15 mouse cellular contexts compared by ENCODE assay signal in the genomic region with DNA sequence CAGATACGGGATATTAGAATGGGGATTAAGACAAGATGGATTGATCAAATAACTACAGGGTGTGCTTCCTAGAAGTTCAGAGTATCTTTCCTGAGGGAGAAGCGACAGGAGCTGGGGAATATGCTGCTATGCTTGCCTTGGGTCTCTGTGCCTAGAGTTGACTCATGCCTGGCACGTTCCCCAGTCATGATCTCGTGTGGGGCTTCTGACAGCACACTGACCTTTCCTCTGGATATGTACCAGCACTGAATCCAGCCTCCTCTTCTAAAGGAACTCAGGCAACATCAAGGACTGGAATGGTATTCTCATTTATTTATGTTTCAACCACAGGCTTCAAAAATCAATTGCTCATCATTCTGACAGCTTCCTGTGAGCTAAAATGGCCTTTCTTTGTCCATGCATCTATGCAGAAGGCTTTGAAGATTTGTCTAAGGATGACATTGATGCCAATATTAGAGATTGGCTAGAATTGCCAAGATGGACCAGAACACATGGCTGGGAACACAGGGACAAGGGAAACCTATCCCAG. TPM values are rescaled to one million over a fixed set of nuclear protein-coding genes. Genes with fewer than 3 reads are reported as not detected.
A peak's percentile ranks its signal among the peaks of the same experiment; 100 is the strongest.
DNase-seq lines count a peak whose midpoint lies in the region; TF ChIP-seq lines count a peak whose summit lies in the region.
"Had no signal": no experiment of that assay in that cellular context is flagged by ENCODE, and none has a peak within 500 bp of the region (broad histone marks: within the 10 kb centered on the region; RNA-seq: fewer than 3 reads in every experiment).

No protein-coding gene starts in this region.

- DNase-seq in adrenal gland, adult (ENCODE audit: inconsistent age in 2 of 2, low spot score in 1 of 2) = peak; percentile 75 to 80
- DNase-seq in adrenal gland, postnatal 4 days (ENCODE audit: low spot score in 2 of 2) = no peak
- peak; percentile 9 for DNase-seq in kidney, postnatal 10 days
- DNase-seq in kidney, adult 9 months = no peak
- DNase-seq in brain, adult 2 months (ENCODE audit: low read depth, low spot score) = peak; percentile 68
- DNase-seq in cerebellum, postnatal 36 days = peak; percentile 56 to 59
- no peak for DNase-seq in ovary, adult 18-20 months (ENCODE audit: low spot score)
- no peak for DNase-seq in layer of hippocampus, adult 2 months (ENCODE audit: low spot score in 2 of 2)
- DNase-seq: gastrocnemius, postnatal 14 days; thymus, postnatal 4 days had no signal

- TF ChIP-seq CTCF in layer of hippocampus, adult 2 months (conservative IDR thresholded peaks at IDR 0.05) = no peak

- no peak overlapping the region for H3K27ac ChIP-seq in layer of hippocampus, adult 2 months
- H3K27ac ChIP-seq: hindbrain, embryonic 13.5 days; left cerebral cortex, adult 2 months; stomach, embryonic 15.5 days had no signal

- no peak overlapping the region for H3K4me3 ChIP-seq in layer of hippocampus, adult 2 months
- H3K4me3 ChIP-seq: hindbrain, embryonic 13.5 days; left cerebral cortex, adult 2 months; myocyte; stomach, embryonic 15.5 days had no signal

RNA-seq across cellular contexts. Expression of gene Vip, which starts 5.3 kb away (rescaled TPM):
- total RNA-seq in adrenal gland, postnatal 4 days (2021) = under 1 TPM; 0.45 to 0.87 TPM
- total RNA-seq in layer of hippocampus, adult 2 months (2021) = 10 to 100 TPM; 13.6 to 17.5 TPM
- total RNA-seq: gastrocnemius, postnatal 14 days; megakaryocyte, adult 5-6 weeks had no signal

RNA-seq across cellular contexts. Expression of gene Myct1, which starts 40.2 kb away (rescaled TPM):
- 1 to 10 TPM; 7.2 to 8.4 TPM for total RNA-seq in adrenal gland, postnatal 4 days (2021)
- under 1 TPM; 0.20 to 0.25 TPM for total RNA-seq in layer of hippocampus, adult 2 months (2021)

Comparison
In these comparisons a context has a peak if more than half of its experiments do, and no peak if none do; other contexts are left out.
1. DNase-seq: peak in adrenal gland, adult (2 of 2), kidney, postnatal 10 days (single experiment), brain, adult 2 months (single experiment) and cerebellum, postnatal 36 days (2 of 2); none in adrenal gland, postnatal 4 days (0 of 2), kidney, adult 9 months (single experiment), ovary, adult 18-20 months (single experiment) and layer of hippocampus, adult 2 months (0 of 2).
2. RNA of gene Vip, which starts 5.3 kb away (total RNA-seq): 13.6 to 17.5 TPM in layer of hippocampus, adult 2 months; 0.45 to 0.87 TPM in adrenal gland, postnatal 4 days; every median in the first group is over 4 times any median in the second.
3. RNA of gene Myct1, which starts 40.2 kb away (total RNA-seq): 7.2 to 8.4 TPM in adrenal gland, postnatal 4 days; 0.20 to 0.25 TPM in layer of hippocampus, adult 2 months; every median in the first group is over 4 times any median in the second.